Mouse (Mus musculus): ENCODE results near the gene Gm21996. TPM values are rescaled to one million over a fixed set of nuclear protein-coding genes. Genes with fewer than 3 reads are reported as not detected.
"Not testable (repeated sequence)": the region's sequence is repeated elsewhere in the genome, so short reads cannot be mapped to it uniquely, and the experiment has no call there.

The Gm21996 gene
- not detected for polyA plus RNA-seq (2021)

DNA sequence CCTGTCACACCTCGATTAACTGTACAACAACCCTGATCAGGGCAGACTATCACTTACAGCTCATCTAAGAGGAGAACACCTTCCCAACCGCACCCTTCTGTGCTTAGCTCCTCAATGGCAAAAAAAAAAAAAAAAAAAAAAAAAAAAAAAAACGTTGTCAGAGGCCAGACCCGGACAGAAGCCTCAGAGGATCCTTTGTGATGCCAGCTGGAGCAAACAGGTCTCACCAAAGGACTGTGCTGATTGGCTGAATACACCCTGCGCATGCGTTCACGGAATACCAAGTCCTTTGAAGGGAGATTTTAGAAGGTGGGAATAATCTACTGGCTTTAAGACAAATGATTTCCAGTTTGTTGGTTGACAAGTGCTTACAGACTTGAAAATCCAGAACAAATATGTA lies at the start of gene Gm21996:
TSS of gene Gm21996 (minus strand) at position 101 of the 400 bp plus-strand sequence.
- CTCF ChIA-PET; POLR2A ChIA-PET; in situ Hi-C loops (cut with MboI; ENCODE audit: low pct_unique_long_range_greater_than_20kb); DNase-seq (ENCODE audit: low read depth, low spot score); ATAC-seq; H3K27me3 ChIP-seq: not testable (repeated sequence)

Data from Patski (cell line).